Mouse (Mus musculus) hindbrain, embryonic 14.5 days (tissue): ENCODE measurements at regions not wholly inside any gene's neighbourhood (a gene's known extent, or its start where the extent isn't known, plus 50 kb on each side); places are given as distances from the start of the nearest gene placed in this dataset.

ENCODE experiments used
- ATAC-seq: fragments of 200-750 bp; cut with Nextera tagmentation; 2 replicates; pipeline ENCODE4 v1.8.0; 2017; ENCODE audit warnings: moderate number of reproducible peaks, mild to moderate bottlenecking, moderate TSS enrichment, moderate library complexity; ENCODE audit not compliant: low FRiP score
- DNase-seq: peaks from one replicate; pipeline ENCODE4 v3.0.0-alpha.2; 2015; ENCODE audit warnings: low spot score
- H3K27ac ChIP-seq: fragments of 300-500 bp; sonication (generic); 2 replicates; pipeline ENCODE4 v1.5.1; 2014; ENCODE audit warnings: mild to moderate bottlenecking, moderate library complexity
- H3K27me3 ChIP-seq: fragments of 300-500 bp; sonication (generic); 2 replicates; pipeline ENCODE4 v1.6.1; 2014; ENCODE audit warnings: mild to moderate bottlenecking, low read length, mixed read lengths; ENCODE audit not compliant: control insufficient read depth, insufficient read depth
- H3K36me3 ChIP-seq: fragments of 300-500 bp; sonication (generic); replicated peaks from 2 replicates; pipeline ENCODE4 v1.6.1; 2014; ENCODE audit not compliant: control insufficient read depth, insufficient read depth
- H3K4me1 ChIP-seq: fragments of 300-500 bp; sonication (generic); replicated peaks from 2 replicates; pipeline ENCODE4 v1.6.1; 2014; ENCODE audit warnings: antibody characterized with exemption, low read length, mixed read lengths; ENCODE audit not compliant: control insufficient read depth, insufficient read depth
- H3K4me2 ChIP-seq: fragments of 300-500 bp; sonication (generic); replicated peaks from 2 replicates; pipeline ENCODE4 v1.6.1; 2014; ENCODE audit warnings: mild to moderate bottlenecking, moderate library complexity
- H3K4me3 ChIP-seq: fragments of 300-500 bp; sonication (generic); replicated peaks from 2 replicates; pipeline ENCODE4 v1.5.1; 2014; ENCODE audit warnings: mild to moderate bottlenecking, low read length
- H3K9ac ChIP-seq: fragments of 300-500 bp; sonication (generic); 2 replicates; pipeline ENCODE4 v1.6.1; 2014
- H3K9me3 ChIP-seq: fragments of 300-500 bp; sonication (generic); 2 replicates; pipeline ENCODE4 v1.6.1; 2016; ENCODE audit warnings: low read length; ENCODE audit not compliant: control insufficient read depth

- ATAC-seq: no peak
- H3K27me3 ChIP-seq: no peaks in the 10 kb centered on the region
These were observed 52.6 kb upstream of the Ift57 start for GRCm38 (mm10) chr16:49646479-49646878.

More at GRCm38 (mm10) chr16:49646479-49646878, 52.6 kb upstream of the Ift57 start:
- DNase-seq: no peak
- H3K36me3 ChIP-seq: no peaks in the 10 kb centered on the region
- H3K4me3 ChIP-seq: no peak overlapping the region
- no peak overlapping the region for H3K4me2 ChIP-seq
- no peak overlapping the region for H3K9ac ChIP-seq
- no peak overlapping the region for H3K27ac ChIP-seq
- no peaks in the 10 kb centered on the region for H3K9me3 ChIP-seq
- no peaks in the 10 kb centered on the region for H3K4me1 ChIP-seq
